Mouse (Mus musculus): Measurements from ENCODE around the gene Rbm3. TPM values are rescaled to one million over a fixed set of nuclear protein-coding genes. Genes with fewer than 3 reads are reported as not detected.

Rbm3 gene
- total and polyA plus RNA-seq, 3 experiments = 750 to 1,021 TPM; not detected in 1

- no peaks in the 10 kb centered on the region for H3K4me1 ChIP-seq (ENCODE audit: control insufficient read depth in 1 of 2, insufficient read depth in 2 of 2, low read length in 2 of 2)
- no peaks in the 10 kb centered on the region for H3K27me3 ChIP-seq (ENCODE audit: control insufficient read depth in 1 of 2, insufficient read depth in 2 of 2, low read length in 2 of 2)
- H3K9me3 ChIP-seq (replicated peaks; ENCODE audit: insufficient read depth, low read length) = no peaks in the 10 kb centered on the region
- H3K36me3 ChIP-seq (ENCODE audit: control insufficient read depth in 1 of 2, insufficient read depth in 2 of 2, low read length in 2 of 2) = peaks cover 23 to 41% of the 10 kb centered on the region in 2 experiments
- no peak overlapping the region for H3K9ac ChIP-seq (ENCODE audit: control insufficient read depth, low read depth, low read length, poor library complexity, severe bottlenecking)
- TF ChIP-seq POLR2A (IDR thresholded peaks at IDR 0.05; ENCODE audit: control insufficient read depth in 1 of 2, insufficient read depth in 1 of 2, low read depth in 1 of 2, low read length in 2 of 2, poor library complexity in 1 of 2) (peak in 1 of 2 experiments; percentile 42; a peak in 2 of 4 replicates), CTCF (IDR thresholded peaks at IDR 0.05 in 2 of 3, conservative IDR thresholded peaks at IDR 0.05 in 1 of 3; ENCODE audit: control insufficient read depth in 1 of 3, insufficient read depth in 1 of 3, low read depth in 2 of 3, low read length in 3 of 3, poor library complexity in 1 of 3, severe bottlenecking in 1 of 3) (0 out of 6 replicates have a peak, but pooled peaks of 1 of the 3 experiments have one; percentile 7), EP300 (IDR thresholded peaks at IDR 0.05; ENCODE audit: low read depth in 1 of 2, low read length in 2 of 2) (no peak)
- DNase-seq (ENCODE audit: low read depth, low spot score) = peak; percentile 64
- H3K79me2 ChIP-seq (ENCODE audit: control insufficient read depth, insufficient read depth, low read length, poor library complexity) = peaks cover 16% of the 10 kb centered on the region
- no peak overlapping the region for H3K4me3 ChIP-seq (ENCODE audit: control insufficient read depth in 1 of 2, insufficient read depth in 1 of 2, low read depth in 2 of 2, low read length in 2 of 2)
- no peak overlapping the region for H3K27ac ChIP-seq (ENCODE audit: control insufficient read depth, low read depth, low read length)
These were observed 6.2 kb downstream of the Rbm3 start for GRCm38 (mm10) chrX:8139480-8139879.

- no peaks in the 10 kb centered on the region for H3K27me3 ChIP-seq (ENCODE audit: control insufficient read depth in 1 of 2, insufficient read depth in 2 of 2, low read length in 2 of 2)
- H3K4me1 ChIP-seq (ENCODE audit: control insufficient read depth in 1 of 2, insufficient read depth in 2 of 2, low read length in 2 of 2) = peaks cover 6 to 9% of the 10 kb centered on the region in 2 experiments
- DNase-seq (ENCODE audit: low read depth, low spot score) = peak; percentile 90
- H3K36me3 ChIP-seq (ENCODE audit: control insufficient read depth in 1 of 2, insufficient read depth in 2 of 2, low read length in 2 of 2) = peaks cover 11 to 32% of the 10 kb centered on the region in 2 experiments
- H3K9me3 ChIP-seq (replicated peaks; ENCODE audit: insufficient read depth, low read length) = no peaks in the 10 kb centered on the region
- H3K79me2 ChIP-seq (ENCODE audit: control insufficient read depth, insufficient read depth, low read length, poor library complexity) = peaks cover 3% of the 10 kb centered on the region; the same call in 1 of the 2 replicates
- H3K9ac ChIP-seq (ENCODE audit: control insufficient read depth, low read depth, low read length, poor library complexity, severe bottlenecking) = no peak overlapping the region
- H3K4me3 ChIP-seq (ENCODE audit: control insufficient read depth in 1 of 2, insufficient read depth in 1 of 2, low read depth in 2 of 2, low read length in 2 of 2) = no peak overlapping the region
- TF ChIP-seq JUND (IDR thresholded peaks at IDR 0.05; ENCODE audit: low read depth, low read length) (no peak), USF2 (IDR thresholded peaks at IDR 0.05; ENCODE audit: borderline replicate concordance in 1 of 2, insufficient read depth in 1 of 2, low read depth in 1 of 2, low read length in 2 of 2) (no peak), ZKSCAN1 (IDR thresholded peaks at IDR 0.05; ENCODE audit: low read depth, low read length) (no peak), MAX (IDR thresholded peaks at IDR 0.05; ENCODE audit: low read length) (no peak), TCF12 (IDR thresholded peaks at IDR 0.05; ENCODE audit: low read depth, low read length) (no peak), CTCF (IDR thresholded peaks at IDR 0.05 in 2 of 3, conservative IDR thresholded peaks at IDR 0.05 in 1 of 3; ENCODE audit: control insufficient read depth in 1 of 3, insufficient read depth in 1 of 3, low read depth in 2 of 3, low read length in 3 of 3, poor library complexity in 1 of 3, severe bottlenecking in 1 of 3) (no peak), POLR2A (IDR thresholded peaks at IDR 0.05; ENCODE audit: control insufficient read depth in 1 of 2, insufficient read depth in 1 of 2, low read depth in 1 of 2, low read length in 2 of 2, poor library complexity in 1 of 2) (no peak)
- H3K27ac ChIP-seq (ENCODE audit: control insufficient read depth, low read depth, low read length) = no peak overlapping the region; the same call in 1 of the 2 replicates
These were observed 9.8 kb downstream of the Rbm3 start for GRCm38 (mm10) chrX:8135886-8136285.

GRCm38 (mm10) chrX:8132017-8132976 lies 13.4 kb downstream of the Rbm3 start, which contains the start of gene Wdr13:
Gene Wdr13 (minus strand): TSS chrX:8132892.
- TF ChIP-seq TAL1 (IDR thresholded peaks at IDR 0.05; ENCODE audit: low read length) (peak; percentile 53), SIN3A (IDR thresholded peaks at IDR 0.05; ENCODE audit: low read length) (no peak), CHD2 (IDR thresholded peaks at IDR 0.05; ENCODE audit: low read length) (no peak), POLR2A (IDR thresholded peaks at IDR 0.05; ENCODE audit: control insufficient read depth in 1 of 2, insufficient read depth in 1 of 2, low read depth in 1 of 2, low read length in 2 of 2, poor library complexity in 1 of 2) (peak in 1 of 2 experiments; percentile 94; a peak in 2 of 4 replicates), TBP (IDR thresholded peaks at IDR 0.05; ENCODE audit: low read depth, low read length) (peak; percentile 85), POLR2AphosphoS5 (IDR thresholded peaks at IDR 0.05; ENCODE audit: borderline replicate concordance, low read depth, low read length) (0 out of 2 replicates have a peak, but pooled peaks have one; percentile 24)
- peak within 1 kb of the TSS; percentile 82 for H3K9ac ChIP-seq (ENCODE audit: control insufficient read depth, low read depth, low read length, poor library complexity, severe bottlenecking)
- H3K4me3 ChIP-seq (ENCODE audit: control insufficient read depth in 1 of 2, insufficient read depth in 1 of 2, low read depth in 2 of 2, low read length in 2 of 2) = peak within 1 kb of the TSS; percentile 60 to 70
- no peaks in the 10 kb centered on the region for H3K27me3 ChIP-seq (ENCODE audit: control insufficient read depth in 1 of 2, insufficient read depth in 2 of 2, low read length in 2 of 2)
- H3K36me3 ChIP-seq (ENCODE audit: control insufficient read depth in 1 of 2, insufficient read depth in 2 of 2, low read length in 2 of 2) = peaks cover 0 to 14% of the 10 kb centered on the region in 2 experiments; a peak in 3 of 4 replicates
- peak within 1 kb of the TSS; percentile 97 for H3K27ac ChIP-seq (ENCODE audit: control insufficient read depth, low read depth, low read length)
- DNase-seq (ENCODE audit: low read depth, low spot score) = peak; percentile 99
- peaks cover 6 to 9% of the 10 kb centered on the region in 2 experiments for H3K4me1 ChIP-seq (ENCODE audit: control insufficient read depth in 1 of 2, insufficient read depth in 2 of 2, low read length in 2 of 2)
- H3K79me2 ChIP-seq (ENCODE audit: control insufficient read depth, insufficient read depth, low read length, poor library complexity) = peaks cover 3% of the 10 kb centered on the region; the same call in 1 of the 2 replicates
- H3K9me3 ChIP-seq (replicated peaks; ENCODE audit: insufficient read depth, low read length) = no peaks in the 10 kb centered on the region

All from MEL (cell line).